Mouse (Mus musculus) bone marrow macrophage, adult 2 months (primary cell): ENCODE data around the gene Abcc4.

Source experiments
- CTCF ChIP-seq: IDR thresholded peaks from 2 replicates; pipeline ENCODE4 v1.5.1; 2012; ENCODE audit warnings: low read depth, mild to moderate bottlenecking, low read length, moderate library complexity
- POLR2A ChIP-seq: IDR thresholded peaks from 2 replicates; pipeline ENCODE4 v1.6.1; 2012; ENCODE audit warnings: mild to moderate bottlenecking, low read depth, low read length, borderline replicate concordance

- TF ChIP-seq CTCF (no peak), POLR2A (no peak)
These were observed 97.7 kb downstream of the Abcc4 start for GRCm38 (mm10) chr14:118608317-118608716.
